Mouse (Mus musculus): ENCODE data around the gene Wdr11.

Wdr11 gene

DNA sequence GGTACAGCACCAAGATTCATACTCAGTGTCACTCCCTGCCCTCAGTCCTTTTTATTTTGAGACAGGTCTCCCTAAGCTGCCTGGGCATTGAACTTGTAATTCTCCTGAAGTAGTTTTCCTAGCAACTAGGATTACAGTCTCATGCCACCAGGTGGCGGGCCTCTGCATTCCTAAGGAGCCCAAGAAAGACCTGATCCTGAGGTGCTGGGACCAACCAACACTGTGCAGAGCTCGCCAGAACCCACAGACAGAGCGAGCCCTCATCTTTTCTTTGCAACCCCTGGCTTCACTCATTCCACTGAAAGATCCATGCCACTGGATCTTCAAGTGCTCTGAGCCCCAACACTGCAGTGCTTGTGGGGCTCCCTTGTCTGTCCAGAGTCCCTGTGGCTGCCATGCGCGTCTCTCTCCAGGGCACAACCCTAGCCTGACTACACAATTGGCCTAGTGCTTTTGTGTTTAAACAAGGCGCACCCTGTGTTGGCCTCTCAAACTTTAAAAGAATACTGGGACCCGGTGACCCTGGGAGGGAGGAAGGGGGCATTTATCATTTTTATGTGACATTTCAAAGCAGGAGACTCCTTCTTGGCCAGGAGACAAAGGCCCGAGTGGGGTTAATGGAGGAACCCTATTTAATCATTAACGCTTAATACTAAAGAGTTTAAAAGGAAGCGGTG is 89.0 kb downstream of the Wdr11 start:
- DNase-seq (ENCODE audit: extremely low spot score, low spot score) = peak; percentile 74

DNA sequence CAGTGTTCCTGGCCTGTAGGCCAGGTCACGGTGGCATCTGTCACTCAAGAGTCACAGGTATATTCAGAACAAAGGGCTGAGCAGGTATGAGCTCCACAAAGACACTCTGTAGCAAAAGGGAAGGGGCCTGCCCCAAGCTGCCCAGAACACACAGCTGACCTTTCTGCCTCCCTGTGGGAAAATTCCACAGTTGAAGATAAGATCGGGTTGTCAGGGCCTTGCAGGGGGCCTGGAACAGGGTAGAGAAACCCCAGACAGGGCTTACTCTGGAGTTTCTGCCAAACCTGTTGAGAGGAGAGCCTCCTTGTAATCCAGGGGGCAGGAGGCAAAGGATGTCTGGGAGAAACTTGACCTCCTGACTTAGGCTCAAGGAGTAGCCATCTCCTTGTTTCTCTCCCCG is 90.9 kb downstream of the Wdr11 start:
- no peak for DNase-seq (ENCODE audit: extremely low spot score, low spot score)

GRCm38 (mm10) chr7:129685326-129685725 is 93.7 kb downstream of the Wdr11 start:
- no peak for DNase-seq (ENCODE audit: extremely low spot score, low spot score)
